Mouse (Mus musculus) bone marrow macrophage, adult 2 months (primary cell): ENCODE data around the gene Gm10801. TPM values are rescaled to one million over a fixed set of nuclear protein-coding genes. Genes with fewer than 3 reads are reported as not detected.
"Not testable (repeated sequence)": the region's sequence is repeated elsewhere in the genome, so short reads cannot be mapped to it uniquely, and the experiment has no call there.

ENCODE experiments used
- H3K27ac ChIP-seq: 2 replicates; pipeline ENCODE4 v1.5.1; 2012; ENCODE audit warnings: low read depth, low read length; ENCODE audit not compliant: insufficient read depth
- H3K4me1 ChIP-seq: 2 replicates; pipeline ENCODE4 v1.6.1; 2012; ENCODE audit warnings: low read length; ENCODE audit not compliant: control insufficient read depth, insufficient read depth
- H3K4me3 ChIP-seq: 2 replicates; pipeline ENCODE4 v1.5.1; 2012; ENCODE audit warnings: mild to moderate bottlenecking, low read length, moderate library complexity; ENCODE audit not compliant: insufficient read depth
- CTCF ChIP-seq: IDR thresholded peaks from 2 replicates; pipeline ENCODE4 v1.5.1; 2012; ENCODE audit warnings: low read depth, mild to moderate bottlenecking, low read length, moderate library complexity
- POLR2A ChIP-seq: IDR thresholded peaks from 2 replicates; pipeline ENCODE4 v1.6.1; 2012; ENCODE audit warnings: mild to moderate bottlenecking, low read depth, low read length, borderline replicate concordance
- polyA plus RNA-seq: library from polyadenylated mRNA; stranded (reverse); fragments of >200 nt; gene quantifications from 2 replicates; pipeline ENCODE4 v1.2.4, GENCODE M21; 2012; ENCODE audit not compliant: missing spikeins, insufficient read depth, insufficient read length

Gm10801 gene
- 97.3 and 260 TPM in 2 replicates for polyA plus RNA-seq

DNA sequence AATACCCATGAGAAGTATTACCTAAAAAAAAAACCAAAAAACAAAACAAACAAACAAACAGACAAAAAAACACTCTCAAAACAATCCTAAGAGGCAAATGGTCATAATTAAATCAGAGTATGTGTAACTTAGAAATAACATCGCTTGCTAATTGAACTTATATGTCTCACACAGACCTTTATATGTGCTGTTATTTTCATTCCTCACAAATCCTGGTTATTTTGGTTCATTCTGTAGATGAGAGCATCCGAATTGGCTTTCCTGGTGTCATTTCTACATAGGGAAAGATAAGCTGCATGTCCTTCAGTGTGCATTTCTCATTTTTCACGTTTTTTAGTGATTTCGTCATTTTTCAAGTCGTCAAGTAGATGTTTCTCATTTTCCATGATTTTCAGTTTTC lies at the start of gene Gm10801:
Gene Gm10801 (plus strand): TSS at position 301 of the 400 bp plus-strand sequence.
- H3K4me1 ChIP-seq, H3K4me3 ChIP-seq, H3K27ac ChIP-seq: not testable (repeated sequence)

DNA sequence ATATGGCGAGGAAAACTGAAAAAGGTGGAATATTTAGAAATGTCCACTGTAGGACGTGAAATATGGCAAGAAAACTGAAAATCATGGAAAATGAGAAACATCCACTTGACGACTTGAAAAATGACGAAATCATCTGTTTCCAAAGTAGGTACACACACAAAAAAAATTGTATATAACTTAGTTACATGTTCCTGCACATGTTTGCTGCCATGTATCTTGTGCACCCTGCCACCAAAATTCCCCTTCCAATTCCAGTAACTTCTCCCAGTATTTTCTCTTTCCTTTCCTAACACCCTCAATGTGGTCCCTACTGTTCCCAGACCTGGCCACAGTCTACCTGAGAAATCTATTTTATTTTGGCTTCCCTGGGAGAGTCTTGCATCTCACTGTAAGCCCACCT lies 5.2 kb downstream of the Gm10801 start, which contains the start of gene Gm10800:
Gene Gm10800 (minus strand): TSS at position 101 of the 400 bp plus-strand sequence.
- H3K4me3 ChIP-seq, H3K27ac ChIP-seq, H3K4me1 ChIP-seq: not testable (repeated sequence)

DNA sequence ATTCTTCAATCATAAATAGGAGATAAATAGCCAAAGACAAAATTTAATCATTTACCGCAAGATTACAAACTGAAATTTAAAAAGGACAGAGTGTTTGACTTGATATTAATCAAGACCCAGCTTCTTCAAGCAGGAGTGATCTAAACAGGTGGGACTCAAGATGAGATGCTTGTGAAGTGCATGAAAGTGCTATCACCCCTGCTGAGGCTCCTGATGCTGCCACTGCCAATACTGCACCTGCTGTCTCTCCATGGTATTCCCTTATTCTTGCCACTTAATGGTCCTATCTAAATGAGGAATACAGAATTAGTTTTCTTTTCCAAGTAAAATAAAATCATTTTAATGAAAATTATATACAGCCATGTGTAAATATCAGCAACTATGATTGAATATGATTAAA lies 35.5 kb downstream of the Gm10801 start:
- TF ChIP-seq CTCF (no peak), POLR2A (no peak)
- H3K4me1 ChIP-seq = no peaks in the 10 kb centered on the region
- H3K4me3 ChIP-seq = no peak overlapping the region
- H3K27ac ChIP-seq = no peak overlapping the region

Other genes with a start within 250 kb of the Gm10801 start
- gene Gm10800, start 5.1 kb downstream of the Gm10801 start, polyA plus RNA-seq = 582 and 1,871 TPM in 2 replicates